Mouse (Mus musculus): ENCODE data around the gene Slc6a17. TPM values are rescaled to one million over a fixed set of nuclear protein-coding genes. Genes with fewer than 3 reads are reported as not detected.

Slc6a17 gene
- polyA plus RNA-seq, 1 experiment from 2014 or later = 2.0 TPM

- no peak for DNase-seq (ENCODE audit: low spot score)
- H3K36me3 ChIP-seq (ENCODE audit: control insufficient read depth, insufficient read depth, low read length) = no peaks in the 10 kb centered on the region
- no peak for ATAC-seq (replicated peaks; ENCODE audit: low FRiP score)
- no peaks in the 10 kb centered on the region for H3K9me3 ChIP-seq (ENCODE audit: control insufficient read depth, low read length)
- no peak overlapping the region for H3K9ac ChIP-seq (ENCODE audit: low read depth, low read length)
- peaks cover 5% of the 10 kb centered on the region for H3K27me3 ChIP-seq (replicated peaks; ENCODE audit: control insufficient read depth, insufficient read depth, low read length)
- whole genome bisulfite sequencing = 75% methylated on average over 5 of the region's 5 CpGs
- H3K4me3 ChIP-seq (ENCODE audit: low read depth, low read length) = no peak overlapping the region
- no peaks in the 10 kb centered on the region for H3K4me1 ChIP-seq (replicated peaks; ENCODE audit: control insufficient read depth, insufficient read depth, low read length)
- H3K4me2 ChIP-seq = no peak overlapping the region
- no peak overlapping the region for H3K27ac ChIP-seq (ENCODE audit: low read depth, low read length)
Observed at GRCm38 (mm10) chr3:107443866-107444265, 74.0 kb downstream of the Slc6a17 start.

- H3K4me3 ChIP-seq (ENCODE audit: low read depth, low read length) = no peak overlapping the region
- 85% methylated on average over 11 of the region's 11 CpGs for WGBS
- DNase-seq (ENCODE audit: low spot score) (no peak), ATAC-seq (replicated peaks; ENCODE audit: low FRiP score) (no peak)
- H3K27me3 ChIP-seq (replicated peaks; ENCODE audit: control insufficient read depth, insufficient read depth, low read length) = peaks cover 5% of the 10 kb centered on the region
- H3K36me3 ChIP-seq (ENCODE audit: control insufficient read depth, insufficient read depth, low read length) = no peaks in the 10 kb centered on the region
- no peaks in the 10 kb centered on the region for H3K4me1 ChIP-seq (replicated peaks; ENCODE audit: control insufficient read depth, insufficient read depth, low read length)
- H3K4me2 ChIP-seq = no peak overlapping the region
- H3K9me3 ChIP-seq (ENCODE audit: control insufficient read depth, low read length) = no peaks in the 10 kb centered on the region
- H3K27ac ChIP-seq (ENCODE audit: low read depth, low read length) = no peak overlapping the region
- H3K9ac ChIP-seq (ENCODE audit: low read depth, low read length) = no peak overlapping the region
Observed at GRCm38 (mm10) chr3:107442191-107442590, 75.6 kb downstream of the Slc6a17 start.

GRCm38 (mm10) chr3:107441306-107441705 lies 76.5 kb downstream of the Slc6a17 start:
- no peak overlapping the region for H3K27ac ChIP-seq (ENCODE audit: low read depth, low read length)
- H3K9me3 ChIP-seq (ENCODE audit: control insufficient read depth, low read length) = no peaks in the 10 kb centered on the region
- H3K36me3 ChIP-seq (ENCODE audit: control insufficient read depth, insufficient read depth, low read length) = no peaks in the 10 kb centered on the region
- no peak overlapping the region for H3K9ac ChIP-seq (ENCODE audit: low read depth, low read length)
- no peak for DNase-seq (ENCODE audit: low spot score)
- no peak for ATAC-seq (replicated peaks; ENCODE audit: low FRiP score)
- H3K4me1 ChIP-seq (replicated peaks; ENCODE audit: control insufficient read depth, insufficient read depth, low read length) = no peaks in the 10 kb centered on the region
- peaks cover 5% of the 10 kb centered on the region for H3K27me3 ChIP-seq (replicated peaks; ENCODE audit: control insufficient read depth, insufficient read depth, low read length)
- WGBS = 81% methylated on average over 8 of the region's 8 CpGs
- no peak overlapping the region for H3K4me3 ChIP-seq (ENCODE audit: low read depth, low read length)
- H3K4me2 ChIP-seq = no peak overlapping the region

GRCm38 (mm10) chr3:107439280-107439679 lies 78.5 kb downstream of the Slc6a17 start:
- Histone ChIP-seq H3K27ac (ENCODE audit: low read depth, low read length) (no peak overlapping the region), H3K4me2 (no peak overlapping the region), H3K9ac (ENCODE audit: low read depth, low read length) (no peak overlapping the region), H3K36me3 (ENCODE audit: control insufficient read depth, insufficient read depth, low read length) (no peaks in the 10 kb centered on the region), H3K4me1 (replicated peaks; ENCODE audit: control insufficient read depth, insufficient read depth, low read length) (no peaks in the 10 kb centered on the region), H3K9me3 (ENCODE audit: control insufficient read depth, low read length) (no peaks in the 10 kb centered on the region), H3K27me3 (replicated peaks; ENCODE audit: control insufficient read depth, insufficient read depth, low read length) (peaks cover 3% of the 10 kb centered on the region), H3K4me3 (ENCODE audit: low read depth, low read length) (no peak overlapping the region)
- DNase-seq (ENCODE audit: low spot score) (no peak), ATAC-seq (replicated peaks; ENCODE audit: low FRiP score) (no peak)
- WGBS = 78% methylated on average over 11 of the region's 11 CpGs

GRCm38 (mm10) chr3:107437666-107438065 lies 80.2 kb downstream of the Slc6a17 start:
- no peak for ATAC-seq (replicated peaks; ENCODE audit: low FRiP score)
- no peak for DNase-seq (ENCODE audit: low spot score)
- H3K9me3 ChIP-seq (ENCODE audit: control insufficient read depth, low read length) = no peaks in the 10 kb centered on the region
- H3K4me2 ChIP-seq = no peak overlapping the region
- no peak overlapping the region for H3K4me3 ChIP-seq (ENCODE audit: low read depth, low read length)
- H3K27ac ChIP-seq (ENCODE audit: low read depth, low read length) = no peak overlapping the region
- H3K27me3 ChIP-seq (replicated peaks; ENCODE audit: control insufficient read depth, insufficient read depth, low read length) = no peaks in the 10 kb centered on the region
- WGBS = 74% methylated on average over 2 of the region's 2 CpGs
- H3K36me3 ChIP-seq (ENCODE audit: control insufficient read depth, insufficient read depth, low read length) = no peaks in the 10 kb centered on the region
- H3K4me1 ChIP-seq (replicated peaks; ENCODE audit: control insufficient read depth, insufficient read depth, low read length) = no peaks in the 10 kb centered on the region
- H3K9ac ChIP-seq (ENCODE audit: low read depth, low read length) = no peak overlapping the region

GRCm38 (mm10) chr3:107436434-107436833 lies 81.4 kb downstream of the Slc6a17 start:
- Histone ChIP-seq H3K27ac (ENCODE audit: low read depth, low read length) (no peak overlapping the region), H3K4me3 (ENCODE audit: low read depth, low read length) (no peak overlapping the region), H3K27me3 (replicated peaks; ENCODE audit: control insufficient read depth, insufficient read depth, low read length) (no peaks in the 10 kb centered on the region), H3K4me2 (no peak overlapping the region), H3K36me3 (ENCODE audit: control insufficient read depth, insufficient read depth, low read length) (no peaks in the 10 kb centered on the region), H3K9ac (ENCODE audit: low read depth, low read length) (no peak overlapping the region), H3K9me3 (ENCODE audit: control insufficient read depth, low read length) (no peaks in the 10 kb centered on the region), H3K4me1 (replicated peaks; ENCODE audit: control insufficient read depth, insufficient read depth, low read length) (no peaks in the 10 kb centered on the region)
- WGBS = 51% methylated on average over 6 of the region's 6 CpGs
- ATAC-seq (replicated peaks; ENCODE audit: low FRiP score) = no peak
- DNase-seq (ENCODE audit: low spot score) = no peak

- no peak overlapping the region for H3K4me3 ChIP-seq (ENCODE audit: low read depth, low read length)
- no peaks in the 10 kb centered on the region for H3K27me3 ChIP-seq (replicated peaks; ENCODE audit: control insufficient read depth, insufficient read depth, low read length)
- no peak overlapping the region for H3K9ac ChIP-seq (ENCODE audit: low read depth, low read length)
- DNase-seq (ENCODE audit: low spot score) = no peak
- no peaks in the 10 kb centered on the region for H3K36me3 ChIP-seq (ENCODE audit: control insufficient read depth, insufficient read depth, low read length)
- no peaks in the 10 kb centered on the region for H3K4me1 ChIP-seq (replicated peaks; ENCODE audit: control insufficient read depth, insufficient read depth, low read length)
- no peak overlapping the region for H3K4me2 ChIP-seq
- no peak overlapping the region for H3K27ac ChIP-seq (ENCODE audit: low read depth, low read length)
- no peak for ATAC-seq (replicated peaks; ENCODE audit: low FRiP score)
- 68% methylated on average over 9 of the region's 9 CpGs for WGBS
- no peaks in the 10 kb centered on the region for H3K9me3 ChIP-seq (ENCODE audit: control insufficient read depth, low read length)
Observed at GRCm38 (mm10) chr3:107433614-107434013, 84.2 kb downstream of the Slc6a17 start.

GRCm38 (mm10) chr3:107431268-107431667 lies 86.5 kb downstream of the Slc6a17 start:
- ATAC-seq (replicated peaks; ENCODE audit: low FRiP score) = no peak
- Histone ChIP-seq H3K27ac (ENCODE audit: low read depth, low read length) (no peak overlapping the region), H3K9ac (ENCODE audit: low read depth, low read length) (no peak overlapping the region), H3K9me3 (ENCODE audit: control insufficient read depth, low read length) (no peaks in the 10 kb centered on the region), H3K27me3 (replicated peaks; ENCODE audit: control insufficient read depth, insufficient read depth, low read length) (no peaks in the 10 kb centered on the region), H3K4me2 (no peak overlapping the region), H3K4me1 (replicated peaks; ENCODE audit: control insufficient read depth, insufficient read depth, low read length) (no peaks in the 10 kb centered on the region), H3K36me3 (ENCODE audit: control insufficient read depth, insufficient read depth, low read length) (no peaks in the 10 kb centered on the region), H3K4me3 (ENCODE audit: low read depth, low read length) (no peak overlapping the region)
- 38% methylated on average over 1 of the region's 1 CpGs for WGBS
- DNase-seq (ENCODE audit: low spot score) = no peak

- Histone ChIP-seq H3K27me3 (replicated peaks; ENCODE audit: control insufficient read depth, insufficient read depth, low read length) (no peaks in the 10 kb centered on the region), H3K9ac (ENCODE audit: low read depth, low read length) (no peak overlapping the region), H3K4me3 (ENCODE audit: low read depth, low read length) (no peak overlapping the region), H3K4me1 (replicated peaks; ENCODE audit: control insufficient read depth, insufficient read depth, low read length) (no peaks in the 10 kb centered on the region), H3K27ac (ENCODE audit: low read depth, low read length) (no peak overlapping the region), H3K36me3 (ENCODE audit: control insufficient read depth, insufficient read depth, low read length) (no peaks in the 10 kb centered on the region), H3K4me2 (no peak overlapping the region), H3K9me3 (ENCODE audit: control insufficient read depth, low read length) (no peaks in the 10 kb centered on the region)
- ATAC-seq (replicated peaks; ENCODE audit: low FRiP score) (no peak), DNase-seq (ENCODE audit: low spot score) (no peak)
- WGBS = 66% methylated on average over 11 of the region's 11 CpGs
Observed at GRCm38 (mm10) chr3:107424258-107425041, 93.4 kb downstream of the Slc6a17 start.

All from liver, embryonic 11.5 days (tissue).